Mouse (Mus musculus) lung, postnatal 0 days (tissue): ENCODE measurements around the gene Vgll4. TPM values are rescaled to one million over a fixed set of nuclear protein-coding genes. Genes with fewer than 3 reads are reported as not detected.
"Not testable (repeated sequence)": the region's sequence is repeated elsewhere in the genome, so short reads cannot be mapped to it uniquely, and the experiment has no call there.

Experiments used
- ATAC-seq: fragments of 200-750 bp; cut with Nextera tagmentation; 2 replicates; pipeline ENCODE4 v1.8.0; 2017; ENCODE audit warnings: moderate library complexity
- DNase-seq: peaks from one replicate; pipeline ENCODE4 v3.0.0-alpha.2; 2016; ENCODE audit warnings: low spot score
- H3K27ac ChIP-seq: fragments of 300-500 bp; sonication (generic); 2 replicates; pipeline ENCODE4 v1.5.1; 2014; ENCODE audit warnings: antibody characterized with exemption, mild to moderate bottlenecking, low read length, mixed read lengths
- H3K27me3 ChIP-seq: fragments of 300-500 bp; sonication (generic); replicated peaks from 2 replicates; pipeline ENCODE4 v1.6.1; 2014; ENCODE audit warnings: low read length, mixed read lengths; ENCODE audit not compliant: insufficient read depth
- H3K36me3 ChIP-seq: fragments of 300-500 bp; sonication (generic); 2 replicates; pipeline ENCODE4 v1.6.1; 2014; ENCODE audit warnings: low read length, mixed read lengths; ENCODE audit not compliant: insufficient read depth
- H3K4me1 ChIP-seq: fragments of 300-500 bp; sonication (generic); 2 replicates; pipeline ENCODE4 v1.6.1; 2014; ENCODE audit warnings: antibody characterized with exemption, low read depth, low read length, mixed read lengths; ENCODE audit not compliant: insufficient read depth
- H3K4me2 ChIP-seq: fragments of 300-500 bp; sonication (generic); replicated peaks from 2 replicates; pipeline ENCODE4 v1.6.1; 2014; ENCODE audit warnings: low read depth, mild to moderate bottlenecking, low read length, moderate library complexity, mixed read lengths
- H3K4me3 ChIP-seq: fragments of 300-500 bp; sonication (generic); 2 replicates; pipeline ENCODE4 v1.5.1; 2014; ENCODE audit warnings: low read depth, low read length
- H3K9ac ChIP-seq: fragments of 300-500 bp; sonication (generic); replicated peaks from 2 replicates; pipeline ENCODE4 v1.6.1; 2014; ENCODE audit warnings: low read depth, mild to moderate bottlenecking
- H3K9me3 ChIP-seq: fragments of 300-500 bp; sonication (generic); 2 replicates; pipeline ENCODE4 v1.6.1; 2016; ENCODE audit warnings: low read length, mixed read lengths
- CTCF ChIP-seq: IDR thresholded peaks from 2 replicates; pipeline ENCODE4 v1.5.1; 2016; ENCODE audit warnings: antibody characterized with exemption, mild to moderate bottlenecking
- EP300 ChIP-seq: IDR thresholded peaks from 2 replicates; pipeline ENCODE4 v1.6.1; 2016; ENCODE audit warnings: antibody characterized with exemption, mild to moderate bottlenecking, control low read depth
- whole genome bisulfite sequencing: fragments of 180-500 bp; shearing (Covaris S2); extraction: QIAGEN DNeasy Blood & Tissue Kit; methylation state at CpG from one replicate; pipeline ENCODE4 v1.1.7; 2014; 5-methylcytosine and 5-hydroxymethylcytosine counted together
- polyA plus RNA-seq: library from polyadenylated mRNA; unstranded; fragments of >200 nt; fragmentation: Nextera tagmentation; extraction: Ambion mirVana; gene quantifications from 2 replicates; pipeline ENCODE4 v1.2.1, GENCODE M21; 2015

Gene Vgll4
- polyA plus RNA-seq, 1 experiment from 2014 or later: 104 TPM

GRCm38 (mm10) chr6:114927400-114927799 is 42.4 kb downstream of the Vgll4 start:
- ATAC-seq: no peak

GRCm38 (mm10) chr6:114926369-114927157 is 43.2 kb downstream of the Vgll4 start:
- Histone ChIP-seq H3K27ac (no peak overlapping the region), H3K27me3 (no peaks in the 10 kb centered on the region), H3K4me1 (peaks cover 17% of the 10 kb centered on the region; the same call in 1 of the 2 replicates), H3K36me3 (no peaks in the 10 kb centered on the region), H3K9me3 (no peaks in the 10 kb centered on the region), H3K4me3 (no peak overlapping the region), H3K9ac (no peak overlapping the region), H3K4me2 (no peak overlapping the region)
- TF ChIP-seq EP300 (0 out of 2 replicates have a peak, but pooled peaks have one; percentile 25), CTCF (peak; percentile 69)
- no peak for ATAC-seq
- DNase-seq: peak; percentile 77
- 19% methylated on average over 6 of the region's 6 CpGs for WGBS

More at GRCm38 (mm10) chr6:114927400-114927799, 42.4 kb downstream of the Vgll4 start:
- TF ChIP-seq CTCF (peak; percentile 54), EP300 (no peak)
- Histone ChIP-seq H3K27ac (no peak overlapping the region), H3K4me1 (peaks cover 19% of the 10 kb centered on the region; the same call in 1 of the 2 replicates), H3K9ac (no peak overlapping the region), H3K36me3 (no peaks in the 10 kb centered on the region), H3K4me3 (no peak overlapping the region), H3K27me3 (no peaks in the 10 kb centered on the region), H3K9me3 (no peaks in the 10 kb centered on the region), H3K4me2 (no peak overlapping the region)
- 89% methylated on average over 5 of the region's 5 CpGs for WGBS
- no peak for DNase-seq

- H3K4me1 ChIP-seq: peaks cover 7% of the 10 kb centered on the region; the same call in 1 of the 2 replicates
- H3K4me3 ChIP-seq: no peak overlapping the region
- H3K27me3 ChIP-seq: no peaks in the 10 kb centered on the region
- H3K4me2 ChIP-seq: no peak overlapping the region
- TF ChIP-seq EP300 (no peak), CTCF (no peak)
- ATAC-seq (no peak), DNase-seq (no peak)
- H3K9me3 ChIP-seq: no peaks in the 10 kb centered on the region
- no peak overlapping the region for H3K27ac ChIP-seq
- no peaks in the 10 kb centered on the region for H3K36me3 ChIP-seq
- no peak overlapping the region for H3K9ac ChIP-seq
- 77% methylated on average over 4 of the region's 4 CpGs for WGBS
Measured at GRCm38 (mm10) chr6:114925196-114925595, 44.6 kb downstream of the Vgll4 start.

- ATAC-seq: peak; percentile 20
- WGBS: 48% methylated on average over 7 of the region's 7 CpGs
Measured at GRCm38 (mm10) chr6:114922355-114923096, 47.3 kb downstream of the Vgll4 start.

GRCm38 (mm10) chr6:114921632-114922354 is 48.0 kb downstream of the Vgll4 start:
- peak overlapping the region; percentile 63 for H3K4me3 ChIP-seq
- DNase-seq (peak; percentile 97), ATAC-seq (peak; percentile 92)
- H3K4me2 ChIP-seq: peak overlapping the region; percentile 66
- peak overlapping the region; percentile 90 for H3K27ac ChIP-seq
- no peaks in the 10 kb centered on the region for H3K36me3 ChIP-seq
- H3K9me3 ChIP-seq: no peaks in the 10 kb centered on the region
- H3K27me3 ChIP-seq: no peaks in the 10 kb centered on the region
- peaks cover 25% of the 10 kb centered on the region for H3K4me1 ChIP-seq
- H3K9ac ChIP-seq: peak overlapping the region; percentile 87
- WGBS: under 1% methylated on average over 15 of the region's 15 CpGs
- TF ChIP-seq EP300: peak; percentile 52; the same call in 1 of the 2 replicates
- TF ChIP-seq CTCF: peak; percentile 21; the same call in 1 of the 2 replicates

More at GRCm38 (mm10) chr6:114922355-114923096, 47.3 kb downstream of the Vgll4 start:
- not testable (repeated sequence) for H3K4me3 ChIP-seq, H3K27ac ChIP-seq, H3K36me3 ChIP-seq, H3K4me2 ChIP-seq, H3K27me3 ChIP-seq, H3K9ac ChIP-seq, H3K9me3 ChIP-seq
- TF ChIP-seq CTCF: peak; percentile 72
- peak; percentile 56 for DNase-seq
- H3K4me1 ChIP-seq: peaks cover 18% of the 10 kb centered on the region
